Mouse (Mus musculus): Measurements from ENCODE around the gene Cby1. TPM values are rescaled to one million over a fixed set of nuclear protein-coding genes. Genes with fewer than 3 reads are reported as not detected.

Cby1 gene
- polyA plus RNA-seq, 1 experiment = 121 TPM

DNA sequence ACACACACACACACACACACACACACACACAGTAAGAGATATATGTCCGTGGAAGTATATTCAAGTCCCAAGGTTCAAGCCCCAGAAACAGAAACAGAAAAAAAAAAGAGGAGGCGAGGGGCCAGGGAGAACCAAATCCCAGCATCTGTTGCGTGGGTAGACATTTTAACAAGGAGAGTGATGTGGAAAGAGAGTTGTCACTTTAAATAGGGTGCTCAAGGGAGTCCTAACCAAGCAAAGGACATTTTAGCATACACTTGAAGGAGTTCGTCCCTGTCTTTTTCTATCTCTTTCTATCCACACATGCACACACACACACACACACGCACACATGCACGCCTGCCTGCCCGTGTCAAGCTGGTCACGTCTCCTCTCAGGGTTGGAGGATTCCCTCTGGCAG lies 5.7 kb downstream of the Cby1 start:
- TF ChIP-seq GATA1 (IDR thresholded peaks at IDR 0.05; ENCODE audit: low read length) = no peak

DNA sequence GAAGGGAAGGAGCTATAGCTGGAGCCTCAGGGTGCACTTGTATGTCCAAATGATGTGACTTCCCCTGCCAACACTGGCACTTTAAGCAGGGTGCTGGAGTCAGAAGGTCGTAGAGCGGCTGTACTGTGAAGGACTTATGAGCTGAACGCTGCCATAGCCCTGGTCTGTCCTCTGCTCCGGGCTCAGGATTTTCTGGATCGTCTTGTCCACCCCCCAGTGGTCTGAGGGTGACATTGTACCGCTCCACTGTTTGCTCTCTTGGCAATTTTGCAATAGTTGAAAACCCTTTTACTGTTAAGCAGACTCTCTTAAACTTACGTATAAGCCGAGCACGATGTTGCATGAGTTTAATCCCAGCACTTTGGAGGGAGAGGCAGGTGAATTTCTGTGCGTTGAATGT lies 10.2 kb downstream of the Cby1 start:
- no peak for TF ChIP-seq GATA1 (IDR thresholded peaks at IDR 0.05; ENCODE audit: low read length)

DNA sequence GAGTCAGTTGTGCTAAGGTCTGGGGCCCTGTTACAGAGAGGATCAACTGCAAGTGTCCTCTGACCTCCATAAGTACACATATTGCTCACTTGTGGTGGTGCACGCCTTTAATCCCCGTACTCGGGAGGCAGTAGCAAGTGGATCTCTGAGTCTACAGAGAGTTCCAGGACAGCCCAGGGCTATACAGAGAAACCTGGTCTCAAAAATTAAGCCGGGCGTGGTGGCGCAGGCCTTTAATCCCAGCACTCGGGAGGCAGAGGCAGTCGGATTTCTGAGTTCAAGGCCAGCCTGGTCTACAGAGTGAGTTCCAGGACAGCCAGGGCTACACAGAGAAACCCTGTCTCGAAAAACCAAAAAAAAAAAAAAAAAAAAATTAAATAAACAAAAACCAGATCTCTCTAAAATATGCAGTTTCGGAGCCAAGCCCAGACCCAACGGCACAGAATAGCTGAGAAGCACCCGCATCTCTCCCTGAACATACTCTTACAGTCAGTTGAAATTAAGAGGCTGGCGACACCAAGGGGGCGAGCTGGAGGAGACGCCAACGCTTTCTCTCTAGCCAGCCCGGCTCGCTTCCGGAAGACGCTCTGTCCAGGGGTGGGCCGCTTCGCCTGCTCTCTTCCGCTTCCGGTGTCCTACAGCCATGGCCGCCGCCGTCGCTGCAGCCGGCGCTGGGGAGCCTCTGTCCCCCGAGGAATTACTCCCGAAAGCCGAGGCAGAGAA lies 11.4 kb downstream of the Cby1 start, which contains the start of gene Tomm22:
Tomm22 (plus strand) TSS at position 613 of the 723 bp plus-strand sequence.
- no peak for TF ChIP-seq GATA1 (IDR thresholded peaks at IDR 0.05; ENCODE audit: low read length)

DNA sequence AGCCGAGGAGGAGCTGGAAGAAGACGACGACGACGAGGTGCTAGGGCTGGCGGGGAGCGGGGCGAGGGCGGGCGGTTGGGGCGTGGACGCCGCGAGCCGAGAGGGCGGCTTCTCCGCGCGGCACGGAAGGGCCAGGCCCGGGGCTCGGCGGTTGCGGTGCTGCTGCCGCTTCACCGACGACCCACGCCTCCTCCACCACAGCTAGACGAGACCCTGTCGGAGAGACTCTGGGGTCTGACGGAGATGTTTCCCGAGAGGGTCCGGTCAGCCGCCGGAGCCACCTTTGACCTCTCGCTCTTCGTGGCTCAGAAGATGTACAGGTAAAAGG lies 11.9 kb downstream of the Cby1 start:
- no peak for TF ChIP-seq GATA1 (IDR thresholded peaks at IDR 0.05; ENCODE audit: low read length)

DNA sequence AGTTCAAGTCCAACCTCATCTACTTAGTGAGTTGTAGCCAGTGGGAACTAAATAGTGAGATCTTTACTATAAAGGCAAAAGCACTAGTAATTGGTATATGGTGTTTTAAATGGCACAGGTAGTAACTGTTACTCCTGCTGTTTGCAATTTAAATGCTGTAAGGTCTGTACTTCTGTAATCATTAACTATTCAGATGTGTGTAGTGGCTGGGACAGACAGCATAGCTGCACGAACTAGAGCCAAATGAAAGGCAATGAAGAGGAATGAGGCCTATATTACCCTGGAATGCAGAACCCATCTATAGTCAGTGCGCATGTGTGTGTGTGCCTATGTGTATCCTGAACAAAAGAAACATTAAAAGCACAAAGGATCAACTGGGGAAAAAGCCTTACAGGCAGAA lies 18.9 kb downstream of the Cby1 start:
- no peak for TF ChIP-seq GATA1 (IDR thresholded peaks at IDR 0.05; ENCODE audit: low read length)

DNA sequence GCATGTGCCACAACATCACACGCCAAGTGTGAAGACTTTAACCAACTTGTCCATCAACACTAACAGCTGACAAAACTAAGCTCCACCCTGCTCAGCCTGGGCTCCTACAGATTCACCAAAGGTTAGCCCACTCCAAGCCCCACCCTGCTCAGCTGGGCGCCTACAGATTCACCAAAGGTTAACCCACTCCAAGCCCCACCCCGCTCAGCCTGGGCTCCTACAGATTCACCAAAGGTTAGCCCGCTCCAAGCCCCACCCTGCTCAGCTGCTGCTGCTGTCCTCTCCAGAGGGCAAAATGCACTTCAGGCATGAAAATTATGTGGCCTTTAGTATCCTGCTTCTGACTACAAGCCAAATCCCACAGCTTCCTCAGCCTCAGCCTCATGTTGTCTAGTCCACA lies 23.0 kb downstream of the Cby1 start:
- TF ChIP-seq GATA1 (IDR thresholded peaks at IDR 0.05; ENCODE audit: low read length) = no peak

DNA sequence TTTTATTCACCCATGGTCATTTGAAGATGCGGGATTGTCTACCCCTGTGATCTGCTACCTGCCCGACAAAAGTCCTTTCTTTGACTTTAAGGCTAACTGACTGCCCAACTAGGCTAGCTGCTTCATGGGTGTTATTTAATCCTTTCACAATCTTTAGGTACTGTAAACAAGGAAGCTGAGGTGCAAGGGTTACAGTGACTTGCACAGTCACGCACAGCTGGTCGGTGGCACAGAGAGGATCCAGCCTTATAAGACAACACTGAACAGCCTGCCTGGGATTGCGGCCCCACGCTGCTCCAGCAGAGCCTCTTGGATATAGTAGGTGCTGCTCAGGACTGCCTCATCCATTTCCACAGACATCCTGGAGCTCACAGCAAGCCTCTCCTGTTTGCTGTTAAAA lies 24.1 kb downstream of the Cby1 start:
- TF ChIP-seq GATA1 (IDR thresholded peaks at IDR 0.05; ENCODE audit: low read length) = no peak

DNA sequence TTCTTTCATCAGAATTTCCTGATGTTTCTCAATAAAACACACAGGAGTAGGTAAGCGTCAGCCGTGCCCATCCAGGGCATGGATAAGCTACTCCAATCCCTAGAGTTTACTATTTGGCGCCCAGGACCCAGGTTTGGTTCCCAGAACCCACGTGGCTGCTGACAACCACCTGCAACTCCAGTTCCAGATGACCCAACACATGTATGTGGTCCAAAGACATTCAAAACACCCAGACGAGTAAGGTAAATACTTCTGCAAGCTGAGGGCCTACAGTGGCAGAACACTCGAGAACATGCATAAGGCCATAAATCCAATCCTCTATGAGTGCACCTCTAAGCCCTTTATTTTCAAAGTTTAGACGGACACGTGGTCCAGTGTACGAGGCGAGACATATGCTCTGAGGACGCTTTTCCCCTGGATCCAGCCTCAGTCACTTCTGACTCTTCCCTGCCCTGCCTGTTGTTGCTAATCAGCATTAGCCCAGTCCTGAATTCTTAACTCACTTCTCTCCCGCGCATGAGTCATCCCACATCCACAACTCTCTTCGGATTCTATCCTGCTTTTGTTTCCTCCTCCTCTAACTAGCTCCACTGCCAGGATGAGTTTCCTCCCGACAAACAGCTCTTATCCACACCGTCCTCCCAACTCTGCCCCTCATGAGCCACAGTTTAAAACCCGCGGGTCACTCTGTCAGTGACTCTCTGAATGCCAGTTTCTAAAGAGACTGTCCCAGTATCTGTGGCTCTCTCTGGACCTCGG lies 24.9 kb downstream of the Cby1 start:
- no peak for TF ChIP-seq GATA1 (IDR thresholded peaks at IDR 0.05; ENCODE audit: low read length)

DNA sequence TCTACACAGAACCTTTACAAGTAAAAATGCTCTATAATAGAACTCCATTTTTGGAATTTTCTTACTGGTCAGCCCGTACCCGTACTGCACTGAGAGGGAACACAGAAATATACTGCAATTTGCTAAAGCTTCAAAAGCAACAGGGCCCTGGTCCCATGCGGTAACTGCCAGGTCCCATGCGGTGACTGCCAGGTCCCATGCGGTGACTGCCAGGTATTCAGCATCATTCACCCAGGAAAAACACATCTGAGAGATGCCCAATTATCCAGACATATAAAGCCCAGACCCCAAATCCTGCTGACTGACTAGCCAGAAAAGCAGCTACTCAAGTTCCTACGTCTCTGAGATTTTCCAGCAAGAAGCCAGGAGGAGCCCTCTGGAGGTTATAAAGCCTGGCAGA lies 25.6 kb downstream of the Cby1 start:
- TF ChIP-seq GATA1 (IDR thresholded peaks at IDR 0.05; ENCODE audit: low read length) = no peak

DNA sequence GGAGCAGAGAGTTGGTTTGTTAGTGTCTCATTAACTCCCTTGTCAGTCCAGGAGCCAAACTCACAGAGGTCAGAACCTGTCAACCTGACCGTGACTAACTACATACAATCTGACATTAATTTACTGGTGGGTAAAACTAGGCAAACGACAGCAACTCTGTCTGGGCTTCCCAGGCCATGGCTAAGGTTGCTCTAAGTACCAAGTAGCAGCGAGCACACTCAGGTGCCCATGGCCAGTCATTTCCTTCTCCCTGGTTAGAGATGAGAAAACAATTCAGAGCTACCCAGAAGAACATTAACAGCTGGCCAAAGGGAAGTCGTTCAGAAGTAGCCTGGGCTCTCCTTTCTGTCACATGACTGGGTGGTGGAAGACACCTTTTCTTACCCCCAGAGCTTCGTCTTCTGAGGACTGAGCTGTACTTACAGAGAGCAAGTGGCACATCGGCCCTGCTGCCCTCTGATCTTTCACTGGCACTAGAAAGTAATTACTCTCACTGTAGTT lies 26.2 kb downstream of the Cby1 start:
- no peak for TF ChIP-seq GATA1 (IDR thresholded peaks at IDR 0.05; ENCODE audit: low read length)

DNA sequence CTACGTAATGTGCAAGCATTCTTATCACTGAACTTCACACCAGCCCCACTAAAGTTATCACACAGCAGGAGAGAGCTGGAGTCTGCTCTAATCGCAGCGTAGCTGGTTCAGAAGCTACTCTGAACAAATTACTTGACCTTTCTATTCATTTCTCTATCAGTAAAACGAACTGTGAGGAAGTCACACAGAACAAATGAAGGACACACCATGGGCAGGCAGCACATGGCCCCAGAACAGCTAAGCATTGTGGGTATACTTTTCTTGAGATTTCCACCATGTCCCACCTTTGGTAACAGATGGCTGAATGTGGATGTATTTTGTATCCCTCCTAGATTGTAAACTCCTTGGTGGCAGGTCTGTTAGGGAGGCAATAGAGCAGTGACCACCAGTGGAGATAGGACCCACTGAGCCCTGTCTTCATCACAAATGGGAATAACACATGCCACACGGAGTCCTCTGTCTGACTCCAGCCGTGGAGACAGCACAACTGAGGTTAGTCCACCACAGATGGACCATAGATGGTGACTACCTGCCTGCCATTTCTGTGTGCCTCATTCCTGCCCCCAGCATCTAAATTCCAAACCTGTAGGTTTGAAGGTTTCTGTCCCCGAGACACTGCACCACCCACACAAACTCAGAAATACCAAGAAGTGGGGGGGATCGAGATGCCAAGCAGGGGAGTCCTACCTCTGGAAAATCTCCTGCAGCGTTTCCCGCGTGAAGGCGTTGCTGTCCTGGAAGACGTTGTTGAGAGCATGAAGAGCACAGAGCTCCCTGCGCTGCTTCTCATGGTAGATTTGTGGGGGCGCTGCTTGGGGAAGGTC lies 27.3 kb downstream of the Cby1 start:
- no peak for TF ChIP-seq GATA1 (IDR thresholded peaks at IDR 0.05; ENCODE audit: low read length)

DNA sequence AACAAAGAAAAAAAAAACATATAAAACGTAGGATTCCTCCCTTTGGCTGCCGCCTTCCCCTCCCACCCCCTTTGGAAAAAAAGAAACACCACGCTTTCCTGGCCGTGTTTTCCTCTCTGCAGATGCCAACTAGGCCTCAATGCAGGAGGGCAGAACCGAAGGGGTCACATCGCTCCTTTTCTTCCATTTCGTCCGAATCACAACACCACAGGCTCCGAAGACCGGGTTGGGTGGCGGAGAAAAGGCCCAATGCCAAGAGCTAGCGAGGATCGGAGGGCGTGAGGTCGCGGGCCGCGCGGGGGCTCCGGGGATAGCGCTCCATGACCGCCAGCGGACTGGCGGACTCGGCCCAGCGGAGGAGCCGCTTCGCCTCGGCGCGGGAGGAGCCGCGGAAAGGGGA lies 28.2 kb downstream of the Cby1 start:
- no peak for TF ChIP-seq GATA1 (IDR thresholded peaks at IDR 0.05; ENCODE audit: low read length)

DNA sequence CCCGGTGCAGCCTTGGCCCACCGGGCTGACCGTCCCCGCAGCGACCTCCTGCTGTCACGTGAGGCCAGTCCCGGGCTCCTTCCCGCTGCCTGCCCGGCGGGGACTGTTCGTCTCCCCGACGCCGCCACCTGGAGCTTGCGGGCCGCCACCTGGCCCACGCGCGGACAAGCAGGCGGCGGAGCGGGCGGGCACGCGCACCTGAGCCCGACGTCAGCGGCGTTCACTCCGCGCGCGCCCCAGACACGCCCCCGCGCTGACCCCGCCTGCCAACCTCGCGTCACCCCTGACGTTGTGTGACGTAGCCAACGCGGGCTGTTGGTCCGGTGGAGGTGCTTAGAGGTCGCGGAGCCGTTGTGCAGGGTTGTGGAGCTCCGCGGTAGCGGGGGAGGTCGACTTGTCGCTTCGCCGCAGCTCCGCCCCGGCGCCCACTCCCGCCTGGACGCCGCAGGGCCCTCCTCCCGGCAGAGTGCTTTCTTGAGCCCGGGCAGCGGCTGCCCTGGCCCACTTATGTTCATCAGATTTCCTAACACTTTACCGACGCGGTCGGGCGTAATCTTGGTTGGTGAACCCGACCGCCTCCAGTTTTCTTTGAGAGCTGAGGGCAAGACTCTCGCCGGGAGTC lies 28.8 kb downstream of the Cby1 start, which contains the start of gene Josd1:
Josd1 (minus strand) TSS at position 274 of the 622 bp plus-strand sequence.
- TF ChIP-seq GATA1 (IDR thresholded peaks at IDR 0.05; ENCODE audit: low read length) = no peak

DNA sequence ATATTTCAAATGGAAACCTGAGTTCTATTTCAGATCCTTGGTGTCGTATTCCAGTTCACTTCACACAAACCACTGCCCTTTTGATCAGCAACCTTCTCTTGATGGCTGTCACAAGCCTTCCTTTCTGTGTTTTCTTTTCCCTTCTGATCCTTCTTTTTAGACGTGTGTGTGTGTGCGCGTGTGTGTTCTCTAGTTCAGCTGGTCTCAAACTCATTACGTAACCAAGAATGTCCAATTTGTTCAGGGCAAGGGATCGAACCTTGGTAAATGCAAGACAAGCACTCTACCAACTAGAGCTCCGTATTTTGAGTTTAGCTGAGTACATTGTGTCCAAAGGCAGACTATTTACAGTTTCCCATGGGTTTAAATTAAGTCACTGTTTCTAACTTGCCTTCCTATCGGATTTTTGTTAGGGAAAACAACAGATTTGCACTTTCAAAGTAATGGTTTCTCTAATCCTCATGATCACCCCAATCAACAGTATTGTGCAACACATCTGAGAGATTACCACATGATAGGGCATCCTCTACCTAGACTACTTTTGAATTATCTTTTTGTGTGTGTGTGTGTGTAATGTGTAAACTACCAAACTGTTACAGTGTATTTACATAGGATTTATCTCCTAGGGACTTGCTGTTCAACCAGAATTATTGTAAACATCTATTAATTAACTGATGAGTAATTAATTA lies 29.4 kb downstream of the Cby1 start:
- no peak for TF ChIP-seq GATA1 (IDR thresholded peaks at IDR 0.05; ENCODE audit: low read length)
